Mouse (Mus musculus) layer of hippocampus, adult 2 months (tissue): ENCODE measurements at regions not wholly inside any gene's neighbourhood (a gene's known extent, or its start where the extent isn't known, plus 50 kb on each side); places are given as distances from the start of the nearest gene placed in this dataset.

ENCODE experiments used
- DNase-seq, 2 experiments: peaks; one replicate each; pipeline ENCODE4 v3.0.0; 2022; ENCODE audit warnings: low spot score in 2 of 2
- H3K27ac ChIP-seq: fragments of 200-600 bp; 2 replicates; pipeline ENCODE4 v1.8.1; 2022
- H3K4me3 ChIP-seq: fragments of 200-600 bp; 2 replicates; pipeline ENCODE4 v1.8.1; 2022; ENCODE audit warnings: mild to moderate bottlenecking
- CTCF ChIP-seq: fragments of 200-600 bp; conservative IDR thresholded peaks from 2 replicates; pipeline ENCODE4 v1.8.1; 2022; ENCODE audit warnings: antibody characterized with exemption, mild to moderate bottlenecking, moderate library complexity

- Histone ChIP-seq H3K4me3 (no peak overlapping the region), H3K27ac (no peak overlapping the region)
- no peak for DNase-seq
- no peak for TF ChIP-seq CTCF
These were observed 99.0 kb upstream of the Adra1b start for GRCm38 (mm10) chr11:44000056-44000455.

DNA sequence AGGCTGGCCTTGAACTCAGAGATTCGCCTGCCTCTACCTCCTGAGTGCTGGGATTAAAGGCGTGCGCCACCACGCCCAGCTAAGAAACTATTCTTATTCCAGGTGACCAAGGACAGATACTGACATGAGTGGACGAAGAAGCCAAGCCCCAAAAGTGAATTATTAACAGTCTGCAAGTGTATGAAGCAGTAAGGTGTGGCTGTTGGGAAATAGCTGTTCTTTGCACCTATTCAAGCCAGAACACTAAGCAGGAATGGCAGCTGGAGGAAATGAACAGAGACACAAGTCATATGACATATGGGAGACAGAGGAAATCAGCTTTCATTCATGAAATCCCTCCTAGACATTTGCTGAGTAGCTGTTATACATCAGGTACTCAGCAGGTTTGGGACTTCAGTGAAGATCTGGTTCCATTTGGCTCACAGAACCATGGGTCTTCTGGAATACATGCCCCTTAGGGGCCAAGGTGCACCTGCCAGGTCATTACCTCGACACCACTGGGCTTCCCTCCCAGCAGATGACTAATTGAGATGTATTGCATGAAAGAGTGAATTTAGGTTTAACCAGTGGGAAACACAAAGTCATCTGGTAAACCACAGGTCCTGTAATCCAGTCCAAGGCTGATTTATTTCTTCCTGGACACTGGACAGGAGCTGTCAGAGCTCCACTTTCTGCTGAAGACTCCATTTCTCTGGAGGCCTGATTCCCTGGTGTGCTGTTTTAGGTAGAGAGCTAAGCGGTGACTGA, 101.0 kb upstream of the Adra1b start:
- TF ChIP-seq CTCF = no peak
- no peak for DNase-seq
- H3K27ac ChIP-seq = no peak overlapping the region
- H3K4me3 ChIP-seq = no peak overlapping the region

GRCm38 (mm10) chr11:44002716-44003522, 101.9 kb upstream of the Adra1b start:
- no peak for TF ChIP-seq CTCF
- peak; percentile 49 to 56 for DNase-seq
- H3K27ac ChIP-seq = no peak overlapping the region
- H3K4me3 ChIP-seq = no peak overlapping the region

DNA sequence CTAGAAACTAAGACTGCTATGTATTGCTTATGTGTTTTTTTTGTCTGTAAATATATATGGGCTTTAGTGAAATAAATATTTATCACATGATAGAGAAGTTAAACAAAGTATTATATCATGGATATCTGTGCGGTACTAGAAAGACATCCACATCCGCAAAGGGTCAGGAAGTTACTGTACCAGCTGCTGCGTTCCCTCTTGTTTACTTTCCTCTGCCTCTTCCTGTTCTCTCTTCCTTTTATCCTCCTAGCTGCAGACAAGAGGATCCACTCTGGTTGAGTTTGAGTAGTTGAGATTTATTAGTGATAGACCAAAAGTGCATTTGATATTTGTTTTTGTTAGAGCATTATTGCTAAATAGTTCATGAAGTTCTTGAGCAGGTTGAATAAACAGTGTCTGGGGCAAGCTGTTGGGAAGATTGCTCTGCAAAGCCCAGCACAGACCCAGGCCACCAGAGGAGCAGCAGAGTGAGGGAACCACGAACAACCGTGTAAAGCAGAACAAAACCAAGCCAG, 106.6 kb upstream of the Adra1b start:
- TF ChIP-seq CTCF = no peak
- Histone ChIP-seq H3K4me3 (no peak overlapping the region), H3K27ac (no peak overlapping the region)
- no peak for DNase-seq

DNA sequence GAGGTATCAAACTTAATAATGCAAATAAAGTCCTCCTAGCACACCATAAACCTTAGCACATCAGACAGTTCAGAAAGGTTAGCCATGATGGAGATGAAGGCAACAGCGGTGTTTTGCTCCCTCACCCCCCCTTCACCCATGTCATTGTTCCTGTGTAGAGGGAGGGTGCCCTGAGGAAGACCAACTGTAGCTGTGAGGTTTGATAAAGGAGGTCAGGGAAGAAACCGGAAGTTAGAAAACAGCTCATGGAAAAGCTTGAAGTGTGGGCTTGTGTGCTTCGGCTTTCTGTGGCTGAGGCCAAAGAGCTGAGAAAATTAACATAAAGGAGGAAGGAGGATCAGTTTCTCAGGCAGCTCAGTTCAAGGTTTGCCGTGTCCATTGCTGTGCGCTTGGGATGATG, 111.3 kb upstream of the Adra1b start:
- no peak for TF ChIP-seq CTCF
- H3K27ac ChIP-seq = no peak overlapping the region

GRCm38 (mm10) chr11:44013841-44014240, 112.8 kb upstream of the Adra1b start:
- no peak overlapping the region for H3K27ac ChIP-seq
- TF ChIP-seq CTCF = no peak

More for the DNA sequence above, 111.3 kb upstream of the Adra1b start:
- DNase-seq = no peak
- no peak overlapping the region for H3K4me3 ChIP-seq

DNA sequence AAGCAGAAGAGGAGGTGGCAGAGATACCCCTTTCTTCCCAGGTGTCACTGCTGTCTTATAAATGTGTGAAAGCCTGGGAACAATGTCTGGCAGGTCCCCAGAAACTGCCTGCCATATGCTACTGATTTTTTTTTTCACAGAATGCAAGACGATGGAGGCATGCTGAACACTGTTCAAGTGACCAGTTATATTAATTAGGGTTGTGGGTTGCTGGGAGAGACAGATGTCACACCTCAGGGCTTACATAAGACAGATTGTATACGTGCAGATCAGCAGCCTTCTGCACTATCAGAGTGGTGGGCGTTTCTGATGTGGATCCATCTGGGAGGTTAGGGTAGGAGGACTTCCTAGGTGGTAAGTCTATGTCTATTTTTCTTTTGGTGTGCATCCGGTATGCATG, 120.6 kb upstream of the Adra1b start:
- DNase-seq = no peak
- no peak overlapping the region for H3K4me3 ChIP-seq
- H3K27ac ChIP-seq = no peak overlapping the region
- TF ChIP-seq CTCF = no peak

More at GRCm38 (mm10) chr11:44013841-44014240, 112.8 kb upstream of the Adra1b start:
- no peak for DNase-seq
- no peak overlapping the region for H3K4me3 ChIP-seq

- DNase-seq = no peak
- Histone ChIP-seq H3K4me3 (no peak overlapping the region), H3K27ac (no peak overlapping the region)
- TF ChIP-seq CTCF = no peak
These were observed 126.0 kb upstream of the Adra1b start for GRCm38 (mm10) chr11:44027046-44027445.

DNA sequence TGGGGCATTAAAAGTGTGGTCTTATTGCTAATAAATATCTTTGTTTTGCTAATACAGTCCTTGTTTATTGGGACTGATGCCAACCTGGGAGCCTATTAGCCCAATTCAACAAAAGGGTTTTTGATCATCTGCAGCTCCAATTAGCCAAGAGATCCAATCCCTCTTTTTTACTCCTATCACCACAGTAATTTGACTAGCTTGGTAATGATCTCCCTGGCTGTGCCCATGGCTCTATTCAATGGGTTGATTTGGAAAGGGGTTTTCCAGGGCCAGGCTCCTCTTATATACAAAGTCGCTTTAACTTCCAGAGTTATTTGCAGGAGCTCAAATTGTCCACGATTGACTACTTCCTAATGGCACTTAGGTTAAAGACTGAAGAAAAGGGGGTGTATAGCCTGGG, 145.1 kb upstream of the Adra1b start:
- no peak for TF ChIP-seq CTCF
- Histone ChIP-seq H3K4me3 (no peak overlapping the region), H3K27ac (no peak overlapping the region)
- DNase-seq = no peak

- DNase-seq = no peak
- H3K27ac ChIP-seq = no peak overlapping the region
These were observed 148.4 kb upstream of the Adra1b start for GRCm38 (mm10) chr11:44049253-44049976.

GRCm38 (mm10) chr11:44052481-44052880, 151.5 kb upstream of the Adra1b start:
- H3K4me3 ChIP-seq = no peak overlapping the region
- no peak for DNase-seq
- H3K27ac ChIP-seq = no peak overlapping the region
- TF ChIP-seq CTCF = no peak

More at GRCm38 (mm10) chr11:44049253-44049976, 148.4 kb upstream of the Adra1b start:
- H3K4me3 ChIP-seq = no peak overlapping the region
- TF ChIP-seq CTCF = no peak

- no peak overlapping the region for H3K27ac ChIP-seq
- TF ChIP-seq CTCF = no peak
These were observed 161.4 kb upstream of the Adra1b start for GRCm38 (mm10) chr11:44062446-44062845.

DNA sequence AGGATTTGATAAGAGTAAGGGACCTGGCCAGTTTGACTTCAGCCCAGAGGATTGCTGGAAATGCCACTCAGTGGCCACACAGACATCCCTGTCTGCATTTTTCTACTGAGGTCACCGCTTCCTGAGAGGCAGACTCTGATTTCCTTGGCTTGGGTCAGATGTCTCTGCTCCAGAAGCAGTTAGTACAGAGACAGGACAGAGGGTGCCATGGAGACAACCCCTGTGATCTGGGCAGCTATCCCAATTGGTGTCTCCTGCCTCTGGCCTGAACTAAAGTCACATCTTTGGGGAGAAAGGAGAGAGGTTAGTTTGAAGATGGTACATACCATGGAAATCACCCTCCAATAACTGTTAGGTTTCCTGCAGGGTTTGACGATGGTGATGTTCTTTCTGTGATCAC, 165.2 kb upstream of the Adra1b start:
- Histone ChIP-seq H3K4me3 (no peak overlapping the region), H3K27ac (no peak overlapping the region)
- no peak for DNase-seq
- TF ChIP-seq CTCF = no peak

More at GRCm38 (mm10) chr11:44062446-44062845, 161.4 kb upstream of the Adra1b start:
- DNase-seq = no peak
- H3K4me3 ChIP-seq = no peak overlapping the region
